Mouse (Mus musculus) liver, postnatal 0 days (tissue): ENCODE measurements around the gene Gp5.

ENCODE experiments used
- CTCF ChIP-seq: sonication (generic); IDR thresholded peaks from 2 replicates; pipeline ENCODE4 v1.5.1; 2016; ENCODE audit warnings: antibody characterized with exemption, low read depth
- EP300 ChIP-seq: IDR thresholded peaks from 2 replicates; pipeline ENCODE4 v1.6.1; 2016; ENCODE audit warnings: antibody characterized with exemption, low read depth, mild to moderate bottlenecking

DNA sequence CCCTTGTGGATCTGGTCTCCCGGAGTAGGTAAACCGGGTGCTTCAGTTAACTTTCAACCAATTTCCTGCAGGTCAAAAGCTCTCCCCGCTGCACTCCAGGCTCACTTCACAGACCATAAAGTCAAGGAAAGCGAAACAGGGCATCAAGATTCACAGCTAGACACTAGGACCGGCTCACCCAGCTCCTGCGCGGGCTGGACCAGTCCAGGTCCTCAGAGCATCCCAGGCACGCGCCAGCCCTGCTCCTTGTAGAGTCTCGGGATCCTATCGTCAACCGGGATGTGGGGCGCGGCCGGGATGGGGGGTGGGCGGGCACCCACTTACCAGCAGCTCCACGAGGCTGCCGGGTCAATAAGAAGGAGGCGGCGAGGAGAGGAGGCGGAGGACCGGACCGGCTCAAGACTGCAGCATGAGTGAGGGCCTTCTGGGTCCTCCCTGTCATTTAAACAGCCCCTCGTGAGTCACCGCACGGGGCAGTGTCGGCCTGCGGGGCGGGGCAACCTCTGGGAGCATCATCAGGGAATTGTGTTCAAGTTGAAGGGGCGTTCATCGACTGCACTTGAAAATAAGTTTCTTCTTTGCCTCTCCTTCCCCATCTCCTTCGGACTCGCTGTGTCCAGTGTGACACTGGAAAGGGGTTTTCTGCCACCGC lies 27.6 kb downstream of the Gp5 start, which contains the start of gene Lrrc15:
- TF ChIP-seq CTCF (peak; percentile 40; the same call in 1 of the 2 replicates), EP300 (no peak)
